Mouse (Mus musculus): Measurements from ENCODE around the gene Sept4. TPM values are rescaled to one million over a fixed set of nuclear protein-coding genes. Genes with fewer than 3 reads are reported as not detected.

The Sept4 gene
- total RNA-seq (2021): 10 to 100 TPM; 39.7 to 47.5 TPM
- long read RNA-seq, experiment 1, transcript Sept4-206 (11 exons, 1,303 nt): major isoform, 5 of 40 reads
- long read RNA-seq, experiment 1, partial matches to known transcripts: 6 of 40 reads
- long read RNA-seq, experiment 1, other reads (novel, unspliced or antisense): 24 of 40 reads
- long read RNA-seq, experiment 2, partial matches to known transcripts: 9 of 52 reads
- long read RNA-seq, experiment 2, other reads (novel, unspliced or antisense): 36 of 52 reads

DNA sequence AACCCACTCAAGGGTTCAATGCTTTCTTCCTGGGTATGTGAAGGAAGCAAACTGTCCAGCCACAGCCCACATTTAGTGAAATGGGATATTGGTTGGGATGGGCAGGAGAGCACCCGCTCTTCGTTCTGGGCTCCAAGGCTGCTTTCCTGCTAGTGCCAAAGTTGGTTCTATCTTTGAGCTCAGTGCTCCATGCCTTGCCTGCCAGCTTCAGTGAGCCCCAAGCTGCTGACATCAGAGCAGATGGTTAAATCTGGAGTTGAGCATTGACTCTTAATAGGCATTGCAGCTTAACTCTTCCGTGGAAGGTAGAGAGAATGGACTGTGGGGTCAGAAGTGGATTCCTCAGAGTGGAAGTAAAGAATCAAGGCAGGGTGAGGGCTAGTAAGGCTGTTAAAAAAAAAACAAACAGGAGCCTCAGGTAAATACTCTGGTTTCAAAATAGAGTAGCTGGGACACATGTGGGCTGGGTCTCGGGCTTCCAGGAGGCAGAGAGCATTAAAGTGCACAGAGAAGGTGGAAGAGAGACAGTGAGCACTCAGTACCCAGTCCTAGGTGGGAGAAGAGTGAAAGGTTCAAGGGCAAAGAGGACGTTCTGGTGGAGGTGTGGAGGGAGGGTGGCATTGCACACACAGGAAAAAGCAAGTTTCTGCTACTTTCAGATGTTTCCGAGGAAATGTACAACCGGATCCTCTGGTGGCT, at the start of gene Sept4:
Sept4 (plus strand) TSS at position 649 of the 699 bp plus-strand sequence.
- DNase-seq (ENCODE audit: low spot score in 2 of 2): no peak

DNA sequence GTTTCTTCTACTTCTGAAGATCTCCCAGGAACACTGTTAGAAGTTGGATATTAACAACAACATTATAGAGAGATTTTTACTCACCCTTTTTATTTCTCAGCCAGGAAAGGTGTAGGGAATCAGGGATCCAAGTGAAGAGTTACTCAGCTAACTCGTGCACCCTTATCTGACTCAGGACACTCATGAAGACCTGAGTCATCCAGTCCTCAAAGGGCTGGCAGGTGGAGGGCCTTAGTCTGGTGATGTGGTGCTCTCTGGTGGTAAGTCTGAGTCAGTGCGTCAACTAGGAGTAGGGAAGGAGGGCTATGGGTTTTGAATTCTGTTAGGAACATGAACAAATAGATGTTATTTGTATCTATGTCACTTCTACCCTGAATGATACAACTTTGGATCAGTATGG, 49.4 kb upstream of the Sept4 start:
- no peak for DNase-seq (ENCODE audit: low spot score in 2 of 2)

DNA sequence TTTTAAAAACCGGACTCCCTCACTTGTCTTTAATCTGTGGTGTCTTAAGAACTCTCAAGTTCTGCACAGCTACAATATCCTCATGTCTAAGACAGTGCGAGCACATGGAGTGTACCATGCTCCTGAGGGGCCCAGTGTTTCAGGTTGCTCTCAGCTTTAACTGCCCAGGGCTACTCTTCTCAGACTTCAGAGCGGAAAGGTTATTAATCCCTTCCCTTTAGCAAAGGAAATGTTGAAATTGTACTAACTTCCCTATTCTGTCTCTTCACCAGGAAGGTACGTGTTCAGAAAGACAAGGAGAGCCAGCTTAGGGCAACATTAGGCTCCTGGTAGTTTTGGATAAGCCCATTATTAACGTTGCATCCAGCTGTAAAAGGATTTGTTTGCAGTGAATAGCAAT, 45.2 kb upstream of the Sept4 start:
- DNase-seq (ENCODE audit: low spot score in 2 of 2): no peak

GRCm38 (mm10) chr11:87523967-87524366, 44.7 kb upstream of the Sept4 start:
- DNase-seq (ENCODE audit: low spot score in 2 of 2): no peak

DNA sequence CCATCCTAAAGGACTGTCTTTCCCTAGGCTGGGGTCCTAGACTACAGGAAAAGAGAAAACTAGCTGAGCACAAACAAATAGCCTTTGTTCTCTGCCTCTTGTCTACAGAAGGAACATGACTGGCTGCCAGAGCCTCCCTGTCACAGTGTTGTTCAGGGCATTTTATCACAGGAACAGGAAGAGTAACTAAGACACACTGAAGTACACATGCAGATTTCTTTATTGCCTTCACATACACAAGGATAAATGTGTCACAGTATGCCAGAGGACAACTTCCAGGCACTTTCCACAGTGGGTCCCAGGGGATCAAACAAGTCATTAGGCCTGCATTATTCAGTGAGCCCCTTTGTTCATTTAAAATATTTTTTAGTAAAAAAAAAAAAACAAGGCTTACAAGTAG, 43.9 kb upstream of the Sept4 start:
- no peak for DNase-seq (ENCODE audit: low spot score in 2 of 2)

GRCm38 (mm10) chr11:87527364-87527763, 41.3 kb upstream of the Sept4 start:
- no peak for DNase-seq (ENCODE audit: low spot score in 2 of 2)

- no peak for DNase-seq (ENCODE audit: low spot score in 2 of 2)
Measured at GRCm38 (mm10) chr11:87527990-87528389, 40.7 kb upstream of the Sept4 start.

- no peak for DNase-seq (ENCODE audit: low spot score in 2 of 2)
Measured at GRCm38 (mm10) chr11:87531695-87532094, 37.0 kb upstream of the Sept4 start.

DNA sequence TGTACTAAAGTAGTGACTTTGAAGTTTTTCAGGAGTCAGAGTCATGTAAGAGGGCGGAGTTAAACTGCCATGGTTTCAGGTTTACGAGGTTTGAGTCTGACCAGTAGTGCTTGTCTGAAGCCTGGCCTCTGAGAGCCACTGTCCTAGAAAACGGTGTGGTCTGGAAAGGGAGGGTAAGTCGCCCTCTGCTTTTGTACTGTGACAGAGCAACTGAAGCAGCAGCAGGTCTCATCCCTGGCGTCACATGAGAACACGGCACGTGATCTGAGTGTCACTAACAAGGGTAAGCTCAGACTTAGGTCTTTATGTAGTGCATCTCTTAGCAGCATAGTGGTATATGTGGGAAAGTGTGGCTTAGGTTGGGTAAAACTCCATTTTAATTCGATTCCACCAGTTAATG, 26.4 kb upstream of the Sept4 start:
- no peak for DNase-seq (ENCODE audit: low spot score in 2 of 2)

GRCm38 (mm10) chr11:87542906-87543305, 25.8 kb upstream of the Sept4 start:
- no peak for DNase-seq (ENCODE audit: low spot score in 2 of 2)

DNA sequence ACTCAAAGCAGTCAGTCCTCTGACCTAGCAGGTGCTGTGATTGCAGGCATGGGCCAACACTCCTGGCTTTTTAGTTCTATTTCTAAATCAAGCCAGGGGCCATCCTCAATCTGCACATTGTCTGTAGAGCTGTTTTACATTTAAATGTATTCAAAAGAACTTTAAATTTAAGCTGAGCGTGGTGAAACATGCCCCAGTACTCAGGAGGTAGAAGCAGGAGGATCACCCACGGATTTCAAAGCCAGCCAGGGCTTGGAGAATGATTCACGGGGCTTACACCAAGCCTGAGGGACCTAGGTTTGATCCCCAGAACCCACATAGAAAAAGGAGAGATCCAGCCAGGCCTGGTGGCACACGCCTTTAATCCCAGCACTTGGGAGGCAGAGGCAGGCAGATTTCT, 15.4 kb upstream of the Sept4 start:
- DNase-seq (ENCODE audit: low spot score in 2 of 2): no peak

GRCm38 (mm10) chr11:87554386-87554785, 14.3 kb upstream of the Sept4 start:
- no peak for DNase-seq (ENCODE audit: low spot score in 2 of 2)

GRCm38 (mm10) chr11:87555106-87555703, 13.5 kb upstream of the Sept4 start:
- DNase-seq (ENCODE audit: low spot score in 2 of 2): no peak

GRCm38 (mm10) chr11:87561208-87561607, 7.5 kb upstream of the Sept4 start:
- no peak for DNase-seq (ENCODE audit: low spot score in 2 of 2)

DNA sequence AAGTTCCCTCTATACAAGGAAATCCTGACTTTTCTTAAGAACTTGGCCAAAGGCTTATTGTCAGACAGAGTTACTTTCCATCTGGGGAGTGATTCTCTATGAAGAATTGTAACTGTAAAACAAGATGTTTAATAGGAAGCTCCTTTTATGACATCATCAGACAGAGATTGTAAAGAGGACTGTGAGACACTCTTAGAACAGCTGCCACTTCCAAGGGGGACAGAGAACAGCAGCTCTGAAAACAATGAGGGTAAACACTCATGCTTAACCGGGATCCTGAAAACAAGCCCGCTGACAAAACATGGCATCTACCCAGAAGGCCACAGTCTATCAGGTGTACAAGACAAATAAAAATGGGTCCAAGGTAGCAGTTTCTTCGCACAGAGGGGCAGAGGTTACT, 2.2 kb upstream of the Sept4 start, which contains the start of gene Gm11492:
Gm11492 (plus strand) TSS at position 153 of the 400 bp plus-strand sequence.
- no peak for DNase-seq (ENCODE audit: low spot score in 2 of 2)

GRCm38 (mm10) chr11:87570743-87571142, 2.0 kb downstream of the Sept4 start:
- DNase-seq (ENCODE audit: low spot score in 2 of 2): no peak

DNA sequence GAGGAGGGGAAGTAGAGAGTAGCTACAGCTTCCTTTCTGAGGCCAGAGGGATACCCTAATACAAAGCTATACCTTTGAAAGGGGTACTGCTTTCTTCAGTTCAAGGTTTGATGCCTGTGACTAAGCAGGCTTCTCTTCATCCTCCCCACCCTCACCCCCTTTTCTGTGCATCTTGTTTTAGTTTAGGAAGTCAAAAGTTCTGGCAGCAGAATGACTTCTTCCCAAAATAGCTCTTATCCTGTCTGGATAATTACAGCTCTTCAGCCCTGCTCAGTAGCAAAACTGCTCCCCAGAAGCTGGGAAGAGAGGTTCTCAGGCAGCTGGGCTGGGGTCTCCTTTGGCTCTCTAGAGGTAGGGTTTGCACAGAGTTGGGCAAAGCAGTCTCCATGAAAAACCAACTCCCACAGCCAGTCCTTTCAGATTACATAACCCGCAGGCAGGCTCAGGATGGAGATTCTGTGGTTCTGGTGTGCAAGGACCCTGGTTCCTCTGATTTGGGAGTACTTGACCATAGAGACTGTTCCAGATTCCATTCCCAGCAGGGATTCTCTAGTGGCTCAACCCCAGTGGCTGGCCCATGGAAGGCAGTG, 2.8 kb downstream of the Sept4 start:
- DNase-seq (ENCODE audit: low spot score in 2 of 2): no peak

DNA sequence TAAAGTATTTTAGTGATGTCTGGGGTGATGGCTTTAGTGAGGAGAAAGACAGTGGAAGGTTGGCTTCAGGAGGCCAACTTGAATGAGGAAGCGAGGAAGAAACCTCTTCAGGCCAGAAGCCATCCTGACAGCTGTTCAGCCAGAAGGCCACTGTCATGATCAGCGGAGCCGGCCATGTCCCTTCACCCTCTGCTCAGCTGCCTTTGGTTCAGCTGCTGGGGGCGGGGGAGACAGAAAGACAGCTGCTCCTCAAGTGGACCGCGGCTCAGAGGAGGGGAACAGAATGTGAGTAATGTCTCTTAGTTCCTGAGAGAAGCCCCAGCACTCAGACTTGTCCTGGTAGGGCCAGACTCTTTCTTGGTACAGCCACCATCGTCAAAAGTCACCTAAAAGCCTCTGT, 5.0 kb downstream of the Sept4 start:
- no peak for DNase-seq (ENCODE audit: low spot score in 2 of 2)

- DNase-seq (ENCODE audit: low spot score in 2 of 2): no peak
Measured at GRCm38 (mm10) chr11:87574520-87575180, 5.9 kb downstream of the Sept4 start.

DNA sequence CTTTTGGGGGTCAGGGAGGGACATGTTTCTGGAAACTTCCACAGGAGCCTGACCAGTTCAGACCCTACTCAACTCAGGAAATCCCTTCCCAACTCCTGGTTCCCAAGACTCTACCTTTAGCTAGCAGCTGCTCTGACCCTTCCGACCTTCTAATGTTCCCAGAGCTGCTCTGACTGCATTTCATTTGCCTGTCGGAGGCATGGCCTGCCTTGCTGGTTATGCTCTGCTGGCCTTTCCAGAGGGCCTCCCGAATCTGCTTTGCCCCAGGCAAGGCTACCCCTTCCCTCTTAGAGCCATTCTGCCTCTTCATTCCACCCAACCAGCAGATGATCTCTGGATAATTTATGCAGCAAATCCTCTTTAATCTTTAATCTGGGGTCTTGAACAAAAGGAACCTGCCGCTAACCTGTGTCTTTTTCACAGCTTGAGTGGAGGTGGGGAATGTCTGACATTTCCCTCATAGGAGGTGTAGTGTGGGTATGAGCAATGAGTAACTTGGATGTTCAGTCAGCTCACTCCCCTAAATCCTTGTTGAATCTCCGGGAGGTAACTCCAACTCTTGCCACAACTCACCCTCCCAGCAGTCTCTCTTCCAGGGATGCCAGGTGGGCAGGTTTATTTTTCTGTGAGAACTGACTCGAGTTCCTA, 9.0 kb downstream of the Sept4 start:
- no peak for DNase-seq (ENCODE audit: low spot score in 2 of 2)
